Mouse (Mus musculus) G1E (cell line): ENCODE measurements around the gene Wdr43.

Experiments used
- CTCF ChIP-seq: IDR thresholded peaks from 2 replicates; pipeline ENCODE4 v1.5.1; 2012; ENCODE audit warnings: low read depth, low read length, inconsistent platforms, mixed read lengths
- GATA1 ChIP-seq: IDR thresholded peaks from 2 replicates; pipeline ENCODE4 v1.6.1; 2012; ENCODE audit warnings: borderline replicate concordance, low read length, inconsistent platforms, mixed read lengths
- GATA2 ChIP-seq: IDR thresholded peaks from 2 replicates; pipeline ENCODE4 v1.6.1; 2012; ENCODE audit warnings: low read depth, low read length, inconsistent platforms, borderline replicate concordance
- POLR2AphosphoS5 ChIP-seq: IDR thresholded peaks from 2 replicates; pipeline ENCODE4 v1.6.1; 2012; ENCODE audit warnings: low read depth, low read length, inconsistent platforms; ENCODE audit not compliant: insufficient replicate concordance
- TAL1 ChIP-seq: conservative IDR thresholded peaks from 2 replicates; pipeline ENCODE4 v1.6.1; 2012; ENCODE audit warnings: low read depth, low read length, inconsistent platforms, mixed read lengths

DNA sequence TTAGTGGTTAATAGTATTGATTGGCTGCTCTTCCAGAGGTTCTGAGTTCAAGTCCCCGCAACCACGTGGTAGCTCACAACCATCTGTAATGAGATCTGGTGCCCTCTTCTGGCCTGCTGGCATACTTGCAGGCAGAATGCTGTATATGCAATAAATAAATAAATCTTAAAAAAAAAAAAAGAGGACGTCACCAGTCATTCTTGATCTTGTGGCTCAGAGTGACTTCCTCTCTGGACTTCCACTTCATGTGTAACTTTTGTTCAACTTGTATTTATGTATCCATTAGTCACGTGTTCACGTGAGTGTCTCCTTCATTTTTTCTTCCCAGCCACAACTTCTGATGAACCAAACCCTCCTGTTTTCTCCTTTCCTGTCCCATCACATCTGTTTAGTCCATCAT, 53.8 kb downstream of the Wdr43 start:
- no peak for TF ChIP-seq GATA1
- no peak for TF ChIP-seq CTCF
- TF ChIP-seq POLR2AphosphoS5 = no peak
- no peak for TF ChIP-seq GATA2
- no peak for TF ChIP-seq TAL1
